Mouse (Mus musculus): Measurements from ENCODE around the gene Agap1. TPM values are rescaled to one million over a fixed set of nuclear protein-coding genes. Genes with fewer than 3 reads are reported as not detected.

The Agap1 gene
- polyA plus RNA-seq, 1 experiment from 2014 or later = 28.6 TPM

GRCm38 (mm10) chr1:89742359-89742758, 287.8 kb downstream of the Agap1 start:
- peaks cover 20% of the 10 kb centered on the region for H3K36me3 ChIP-seq (ENCODE audit: control insufficient read depth, insufficient read depth, low read length)
- H3K27me3 ChIP-seq (replicated peaks; ENCODE audit: control insufficient read depth, insufficient read depth, low read length) = peaks cover 67% of the 10 kb centered on the region
- no peak overlapping the region for H3K4me3 ChIP-seq (ENCODE audit: low read depth, low read length)
- 93% methylated on average over 3 of the region's 3 CpGs for WGBS
- H3K4me2 ChIP-seq (ENCODE audit: low read length) = no peak overlapping the region
- DNase-seq (ENCODE audit: low spot score) (no peak), ATAC-seq (no peak)
- peaks cover 22% of the 10 kb centered on the region for H3K4me1 ChIP-seq (ENCODE audit: control insufficient read depth, insufficient read depth, low read length)
- H3K9ac ChIP-seq (ENCODE audit: low read length) = no peak overlapping the region
- no peaks in the 10 kb centered on the region for H3K9me3 ChIP-seq (replicated peaks; ENCODE audit: control insufficient read depth, low read length)
- H3K27ac ChIP-seq (ENCODE audit: low read depth, low read length) = no peak overlapping the region

GRCm38 (mm10) chr1:89746171-89746570, 291.6 kb downstream of the Agap1 start:
- Histone ChIP-seq H3K27ac (ENCODE audit: low read depth, low read length) (no peak overlapping the region), H3K4me1 (ENCODE audit: control insufficient read depth, insufficient read depth, low read length) (peaks cover 12% of the 10 kb centered on the region), H3K9me3 (replicated peaks; ENCODE audit: control insufficient read depth, low read length) (no peaks in the 10 kb centered on the region), H3K4me2 (ENCODE audit: low read length) (no peak overlapping the region), H3K27me3 (replicated peaks; ENCODE audit: control insufficient read depth, insufficient read depth, low read length) (peaks cover 77% of the 10 kb centered on the region), H3K9ac (ENCODE audit: low read length) (no peak overlapping the region), H3K4me3 (ENCODE audit: low read depth, low read length) (no peak overlapping the region), H3K36me3 (ENCODE audit: control insufficient read depth, insufficient read depth, low read length) (peaks cover 20% of the 10 kb centered on the region)
- 71% methylated on average over 3 of the region's 3 CpGs for WGBS
- no peak for ATAC-seq
- DNase-seq (ENCODE audit: low spot score) = no peak

GRCm38 (mm10) chr1:89749666-89750065, 295.1 kb downstream of the Agap1 start:
- no peak overlapping the region for H3K4me3 ChIP-seq (ENCODE audit: low read depth, low read length)
- H3K36me3 ChIP-seq (ENCODE audit: control insufficient read depth, insufficient read depth, low read length) = peaks cover 4% of the 10 kb centered on the region; the same call in 1 of the 2 replicates
- no peaks in the 10 kb centered on the region for H3K9me3 ChIP-seq (replicated peaks; ENCODE audit: control insufficient read depth, low read length)
- no peak overlapping the region for H3K4me2 ChIP-seq (ENCODE audit: low read length)
- no peak for ATAC-seq
- DNase-seq (ENCODE audit: low spot score) = peak; percentile 62
- H3K9ac ChIP-seq (ENCODE audit: low read length) = no peak overlapping the region
- H3K27ac ChIP-seq (ENCODE audit: low read depth, low read length) = no peak overlapping the region
- H3K4me1 ChIP-seq (ENCODE audit: control insufficient read depth, insufficient read depth, low read length) = peaks cover 15% of the 10 kb centered on the region
- H3K27me3 ChIP-seq (replicated peaks; ENCODE audit: control insufficient read depth, insufficient read depth, low read length) = peaks cover 70% of the 10 kb centered on the region

GRCm38 (mm10) chr1:89750495-89750894, 295.9 kb downstream of the Agap1 start:
- H3K4me2 ChIP-seq (ENCODE audit: low read length) = peak overlapping the region; percentile 43
- peak; percentile 78 for ATAC-seq
- peaks cover 70% of the 10 kb centered on the region for H3K27me3 ChIP-seq (replicated peaks; ENCODE audit: control insufficient read depth, insufficient read depth, low read length)

GRCm38 (mm10) chr1:89750921-89751320, 296.3 kb downstream of the Agap1 start:
- Histone ChIP-seq H3K27me3 (replicated peaks; ENCODE audit: control insufficient read depth, insufficient read depth, low read length) (peaks cover 69% of the 10 kb centered on the region), H3K9me3 (replicated peaks; ENCODE audit: control insufficient read depth, low read length) (no peaks in the 10 kb centered on the region), H3K9ac (ENCODE audit: low read length) (no peak overlapping the region), H3K36me3 (ENCODE audit: control insufficient read depth, insufficient read depth, low read length) (no peaks in the 10 kb centered on the region), H3K4me1 (ENCODE audit: control insufficient read depth, insufficient read depth, low read length) (peaks cover 15% of the 10 kb centered on the region), H3K27ac (ENCODE audit: low read depth, low read length) (peak overlapping the region; percentile 69), H3K4me2 (ENCODE audit: low read length) (peak overlapping the region; percentile 43), H3K4me3 (ENCODE audit: low read depth, low read length) (0 out of 2 replicates have a peak overlapping the region, but pooled peaks have one; percentile 0)
- WGBS = 3% methylated on average over 21 of the region's 21 CpGs
- ATAC-seq = peak; percentile 94
- DNase-seq (ENCODE audit: low spot score) = peak; percentile 97

More at GRCm38 (mm10) chr1:89750495-89750894, 295.9 kb downstream of the Agap1 start:
- 2% methylated on average over 9 of the region's 9 CpGs for WGBS
- Histone ChIP-seq H3K36me3 (ENCODE audit: control insufficient read depth, insufficient read depth, low read length) (no peaks in the 10 kb centered on the region), H3K27ac (ENCODE audit: low read depth, low read length) (peak overlapping the region; percentile 69), H3K9me3 (replicated peaks; ENCODE audit: control insufficient read depth, low read length) (no peaks in the 10 kb centered on the region), H3K9ac (ENCODE audit: low read length) (no peak overlapping the region), H3K4me1 (ENCODE audit: control insufficient read depth, insufficient read depth, low read length) (peaks cover 15% of the 10 kb centered on the region), H3K4me3 (ENCODE audit: low read depth, low read length) (no peak overlapping the region)
- peak; percentile 88 for DNase-seq (ENCODE audit: low spot score)

- 12% methylated on average over 11 of the region's 11 CpGs for WGBS
- H3K4me3 ChIP-seq (ENCODE audit: low read depth, low read length) = no peak overlapping the region
- H3K9me3 ChIP-seq (replicated peaks; ENCODE audit: control insufficient read depth, low read length) = no peaks in the 10 kb centered on the region
- peak overlapping the region; percentile 43 for H3K4me2 ChIP-seq (ENCODE audit: low read length)
- no peak overlapping the region for H3K9ac ChIP-seq (ENCODE audit: low read length)
- H3K27me3 ChIP-seq (replicated peaks; ENCODE audit: control insufficient read depth, insufficient read depth, low read length) = peaks cover 69% of the 10 kb centered on the region
- no peak overlapping the region for H3K27ac ChIP-seq (ENCODE audit: low read depth, low read length)
- no peak for DNase-seq (ENCODE audit: low spot score)
- H3K36me3 ChIP-seq (ENCODE audit: control insufficient read depth, insufficient read depth, low read length) = no peaks in the 10 kb centered on the region
- peaks cover 15% of the 10 kb centered on the region for H3K4me1 ChIP-seq (ENCODE audit: control insufficient read depth, insufficient read depth, low read length)
- ATAC-seq = peak; percentile 54
Measured at GRCm38 (mm10) chr1:89751344-89751743, 296.7 kb downstream of the Agap1 start.

- DNase-seq (ENCODE audit: low spot score) = no peak
- Histone ChIP-seq H3K4me2 (ENCODE audit: low read length) (no peak overlapping the region), H3K27me3 (replicated peaks; ENCODE audit: control insufficient read depth, insufficient read depth, low read length) (peaks cover 73% of the 10 kb centered on the region), H3K4me3 (ENCODE audit: low read depth, low read length) (no peak overlapping the region), H3K9me3 (replicated peaks; ENCODE audit: control insufficient read depth, low read length) (no peaks in the 10 kb centered on the region), H3K4me1 (ENCODE audit: control insufficient read depth, insufficient read depth, low read length) (peaks cover 15% of the 10 kb centered on the region), H3K27ac (ENCODE audit: low read depth, low read length) (no peak overlapping the region), H3K9ac (ENCODE audit: low read length) (no peak overlapping the region), H3K36me3 (ENCODE audit: control insufficient read depth, insufficient read depth, low read length) (no peaks in the 10 kb centered on the region)
- ATAC-seq = no peak
- 99% methylated on average over 3 of the region's 3 CpGs for WGBS
Measured at GRCm38 (mm10) chr1:89752659-89753058, 298.1 kb downstream of the Agap1 start.

GRCm38 (mm10) chr1:89755358-89755757, 300.8 kb downstream of the Agap1 start:
- no peak overlapping the region for H3K27ac ChIP-seq (ENCODE audit: low read depth, low read length)
- H3K9me3 ChIP-seq (replicated peaks; ENCODE audit: control insufficient read depth, low read length) = no peaks in the 10 kb centered on the region
- no peak overlapping the region for H3K4me3 ChIP-seq (ENCODE audit: low read depth, low read length)
- peaks cover 66% of the 10 kb centered on the region for H3K27me3 ChIP-seq (replicated peaks; ENCODE audit: control insufficient read depth, insufficient read depth, low read length)
- no peak overlapping the region for H3K9ac ChIP-seq (ENCODE audit: low read length)
- no peak for ATAC-seq
- no peaks in the 10 kb centered on the region for H3K36me3 ChIP-seq (ENCODE audit: control insufficient read depth, insufficient read depth, low read length)
- peaks cover 10% of the 10 kb centered on the region for H3K4me1 ChIP-seq (ENCODE audit: control insufficient read depth, insufficient read depth, low read length)
- 46% methylated on average over 12 of the region's 12 CpGs for WGBS
- no peak for DNase-seq (ENCODE audit: low spot score)
- no peak overlapping the region for H3K4me2 ChIP-seq (ENCODE audit: low read length)

GRCm38 (mm10) chr1:89756387-89756786, 301.8 kb downstream of the Agap1 start:
- no peak overlapping the region for H3K4me3 ChIP-seq (ENCODE audit: low read depth, low read length)
- ATAC-seq = no peak

More at GRCm38 (mm10) chr1:89756387-89756786, 301.8 kb downstream of the Agap1 start:
- Histone ChIP-seq H3K27ac (ENCODE audit: low read depth, low read length) (no peak overlapping the region), H3K9ac (ENCODE audit: low read length) (no peak overlapping the region), H3K4me1 (ENCODE audit: control insufficient read depth, insufficient read depth, low read length) (peaks cover 1% of the 10 kb centered on the region), H3K9me3 (replicated peaks; ENCODE audit: control insufficient read depth, low read length) (no peaks in the 10 kb centered on the region), H3K36me3 (ENCODE audit: control insufficient read depth, insufficient read depth, low read length) (no peaks in the 10 kb centered on the region), H3K27me3 (replicated peaks; ENCODE audit: control insufficient read depth, insufficient read depth, low read length) (peaks cover 66% of the 10 kb centered on the region), H3K4me2 (ENCODE audit: low read length) (no peak overlapping the region)
- DNase-seq (ENCODE audit: low spot score) = no peak
- WGBS = 31% methylated on average over 8 of the region's 8 CpGs

Data from forebrain, embryonic 14.5 days (tissue).